Mouse (Mus musculus): ENCODE measurements around the gene Sec24a.

DNA sequence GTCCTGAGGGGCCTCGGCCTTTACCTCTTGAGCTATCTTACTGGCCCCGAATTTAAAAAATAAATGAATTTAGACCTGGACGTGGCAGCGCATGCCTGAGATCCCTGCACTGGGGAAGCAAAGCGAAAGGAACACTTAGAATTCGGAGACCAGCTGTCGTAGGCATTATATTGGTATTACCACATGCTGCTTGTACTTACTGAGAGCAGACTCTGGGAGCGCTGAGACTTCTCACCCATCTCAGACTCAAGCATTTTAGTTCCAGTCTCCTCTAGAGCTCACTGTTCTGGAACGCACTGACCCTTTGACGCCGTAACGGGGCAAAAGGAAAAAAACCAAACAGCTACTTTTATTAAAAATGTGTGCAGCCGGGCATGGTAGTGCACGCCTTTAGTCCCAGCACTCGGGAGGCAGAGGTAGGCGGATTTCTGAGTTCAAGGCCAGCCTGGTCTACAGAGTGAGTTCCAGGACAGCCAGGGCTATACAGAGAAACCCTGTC lies 101.5 kb downstream of the Sec24a start:
- no peak for TF ChIP-seq POLR2AphosphoS2 (IDR thresholded peaks at IDR 0.05; ENCODE audit: insufficient read length, low read depth)
- no peak for TF ChIP-seq MAX (IDR thresholded peaks at IDR 0.05; ENCODE audit: low read depth)
- no peak for TF ChIP-seq POLR2A (IDR thresholded peaks at IDR 0.05; ENCODE audit: insufficient read length, low read depth)
- no peak for TF ChIP-seq USF1 (IDR thresholded peaks at IDR 0.05; ENCODE audit: low read depth)
- no peak for TF ChIP-seq E2F4 (IDR thresholded peaks at IDR 0.05; ENCODE audit: insufficient read depth)
- no peak for TF ChIP-seq MYOG (IDR thresholded peaks at IDR 0.05; ENCODE audit: control insufficient read depth in 1 of 3, insufficient read depth in 1 of 3, insufficient read length in 2 of 3, low read depth in 2 of 3)
